Mouse (Mus musculus) cerebellum, adult 18-20 months (tissue): ENCODE measurements around the gene Mpv17l2.

Experiments
- DNase-seq, 2 experiments: peaks; one replicate each; pipeline ENCODE4 v3.0.0; 2021

Mpv17l2 gene

DNA sequence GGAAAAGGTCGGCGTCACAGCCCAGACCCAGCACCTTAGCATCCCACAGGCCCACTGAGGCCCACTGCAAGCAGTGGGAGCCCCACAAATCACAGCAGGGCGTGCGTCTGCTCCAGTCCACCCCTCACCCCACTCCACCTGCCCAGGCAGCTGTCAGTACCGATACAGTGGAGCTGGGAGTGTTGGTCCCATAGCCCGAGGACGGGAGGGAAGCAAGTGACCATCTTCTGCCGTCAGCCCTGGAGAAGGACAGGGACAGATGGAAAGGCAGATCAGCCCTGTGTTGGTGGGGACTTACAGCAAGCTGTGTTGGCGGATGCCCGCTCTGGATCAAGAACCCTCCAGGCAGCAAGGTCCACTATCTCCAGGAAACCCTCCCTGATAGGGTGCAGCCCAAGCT, 28.3 kb upstream of the Mpv17l2 start:
- DNase-seq, result no peak

DNA sequence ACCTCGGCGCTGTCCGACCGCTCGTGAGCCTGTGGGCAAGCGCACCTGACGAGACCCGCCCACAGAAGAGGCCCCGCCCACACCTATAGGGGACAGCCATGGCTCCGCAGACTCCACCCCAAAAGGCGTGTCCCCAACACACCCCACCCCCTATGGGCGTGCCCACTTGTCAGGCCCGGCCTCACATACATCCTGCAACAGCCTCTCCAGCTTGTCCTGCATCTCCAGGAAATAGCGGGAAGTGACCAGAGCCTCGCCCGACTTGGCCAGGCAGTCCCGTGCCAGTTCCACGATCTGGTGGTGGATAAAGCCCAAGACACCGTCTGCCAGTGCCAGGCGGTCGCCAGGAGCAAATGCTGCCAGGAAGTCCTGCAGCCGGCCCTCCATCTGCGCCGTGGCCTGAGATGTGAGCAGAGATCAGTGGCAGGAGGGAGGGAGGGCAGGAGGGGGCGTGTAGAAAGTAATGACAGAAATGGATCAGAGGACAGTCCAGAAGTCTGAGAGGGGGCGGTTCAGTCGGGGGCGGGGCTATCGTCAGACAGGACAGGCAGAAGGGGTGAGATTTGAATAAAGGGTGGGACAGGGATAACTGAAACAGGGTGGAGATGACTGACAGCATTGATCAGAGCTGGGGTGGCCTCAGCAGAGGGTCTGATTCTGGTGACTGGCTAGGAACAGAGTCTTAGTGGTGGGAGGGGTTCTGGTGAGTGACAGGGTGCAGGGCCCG, 27.4 kb upstream of the Mpv17l2 start:
- peak; percentile 88 to 91 for DNase-seq

DNA sequence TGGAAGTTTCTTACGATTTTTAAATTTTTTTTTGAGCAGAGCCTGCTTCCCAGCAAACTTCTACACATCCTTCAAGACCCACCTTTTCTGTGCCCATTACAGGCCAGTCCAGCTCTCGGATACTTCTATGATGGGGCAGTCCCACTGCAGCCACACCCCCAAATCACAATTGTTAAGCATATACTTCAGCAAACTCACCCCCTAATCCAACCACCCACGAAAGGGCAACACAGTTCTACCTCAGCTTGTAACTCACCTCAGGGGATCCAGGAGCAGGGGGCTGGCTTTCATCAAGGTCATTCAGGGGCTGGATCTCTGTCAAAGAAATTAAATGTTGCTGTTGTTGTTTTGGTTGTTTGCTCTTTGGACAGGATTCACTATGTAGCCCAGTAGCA, 26.3 kb upstream of the Mpv17l2 start:
- no peak for DNase-seq

DNA sequence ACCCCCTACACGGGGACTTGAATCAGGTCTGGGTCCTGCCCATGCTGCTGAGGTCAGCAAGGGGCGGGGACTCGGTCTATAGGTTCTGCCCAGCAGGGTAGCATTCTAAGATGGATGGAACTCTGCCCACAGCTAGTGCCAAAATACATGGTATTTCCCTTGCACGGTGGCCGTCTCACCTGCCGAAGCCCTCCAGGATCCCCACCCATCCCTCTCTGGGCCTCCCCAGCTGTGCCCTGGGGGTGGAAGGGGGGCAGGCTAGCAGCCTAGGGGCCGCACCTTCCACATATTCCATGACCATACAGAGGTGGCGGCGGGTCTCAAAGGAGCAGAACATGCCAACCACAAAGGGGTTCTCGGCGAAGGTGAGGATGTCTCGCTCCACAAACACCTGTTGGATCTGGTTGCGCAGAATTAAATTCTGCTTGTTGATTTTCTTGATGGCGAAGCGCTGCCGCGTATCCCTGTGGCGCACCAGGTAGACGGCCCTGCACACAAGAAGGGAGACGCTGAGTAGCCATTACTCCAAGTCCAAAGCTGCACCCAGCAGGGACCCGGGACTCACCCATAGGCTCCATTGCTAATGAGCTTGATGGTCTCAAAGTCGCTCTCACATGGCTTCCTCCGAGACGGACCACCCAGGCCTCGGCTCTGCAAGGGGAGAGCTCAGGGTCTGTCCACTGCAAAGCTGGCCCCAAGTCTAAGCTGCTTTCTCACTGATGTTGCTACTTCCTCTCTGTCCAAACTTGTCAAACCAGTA, 25.7 kb upstream of the Mpv17l2 start:
- DNase-seq, result no peak

DNA sequence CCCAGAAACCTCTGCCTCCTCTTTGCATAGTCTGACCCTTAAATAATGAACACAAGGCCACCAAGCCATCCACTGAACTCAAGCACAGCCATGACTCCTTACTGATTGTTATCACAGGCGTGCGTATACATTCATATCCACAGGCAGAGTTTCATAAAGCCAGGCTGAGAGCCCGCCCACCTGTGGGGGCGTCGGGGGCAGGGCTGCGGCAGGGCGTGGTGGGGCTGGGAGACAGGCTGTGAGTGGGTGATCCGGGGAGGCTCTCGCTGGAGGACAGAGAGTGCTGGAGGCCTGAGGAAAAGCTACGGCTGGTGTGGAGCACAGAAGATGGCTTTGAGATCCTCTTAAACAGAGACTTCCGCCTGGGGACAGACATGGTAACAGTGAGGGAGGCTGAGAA, 19.3 kb upstream of the Mpv17l2 start:
- DNase-seq, result no peak

DNA sequence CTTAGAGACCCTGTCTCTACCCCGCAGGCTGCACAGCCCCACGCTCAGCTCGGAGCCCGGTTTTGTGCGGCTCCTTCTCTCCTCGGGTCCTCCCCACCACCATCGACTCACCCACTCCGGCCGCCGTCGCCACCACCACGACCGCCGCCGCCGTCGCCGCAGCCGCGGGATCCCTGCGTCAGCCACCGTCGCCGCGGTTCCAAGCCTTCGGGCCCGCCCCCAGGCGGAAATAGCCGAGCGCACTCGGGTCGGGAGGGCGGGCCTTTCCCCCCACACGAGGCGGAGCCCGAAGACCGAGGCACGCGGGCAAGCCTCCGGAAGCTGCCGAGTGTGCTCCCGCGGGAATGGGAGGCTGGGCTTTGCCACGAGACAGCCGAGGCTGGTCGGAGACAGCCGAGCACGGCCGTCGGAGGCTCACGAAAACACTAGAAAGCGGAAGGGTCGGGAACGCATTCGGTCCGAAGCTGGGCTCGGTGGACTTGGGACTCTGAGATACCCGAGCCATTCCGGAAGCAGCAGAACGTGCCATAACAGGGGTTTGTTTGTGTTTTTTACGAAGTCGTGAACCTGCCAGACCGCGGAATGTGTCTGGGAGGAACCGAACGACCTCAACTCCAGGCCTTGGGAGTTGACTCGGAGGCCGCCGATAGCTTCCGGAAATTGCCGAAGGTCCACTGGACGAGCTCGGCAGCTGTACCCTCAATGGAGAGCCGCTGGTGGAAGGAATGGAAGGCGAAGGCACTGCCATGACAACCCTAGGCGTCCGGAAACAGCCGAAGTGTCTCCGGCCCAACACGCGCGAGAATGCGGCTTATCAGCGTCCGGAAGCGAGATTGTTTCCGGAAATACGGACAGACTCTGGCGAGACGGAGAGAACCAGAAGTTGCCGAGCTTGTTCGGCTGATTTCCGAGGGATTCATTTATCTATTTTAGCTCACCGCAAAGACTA, 16.0 kb upstream of the Mpv17l2 start, which contains the start of gene Pik3r2:
Gene Pik3r2 (minus strand): TSS at position 218 of the 949 bp plus-strand sequence.
- DNase-seq, result peak; percentile 94 to 100

DNA sequence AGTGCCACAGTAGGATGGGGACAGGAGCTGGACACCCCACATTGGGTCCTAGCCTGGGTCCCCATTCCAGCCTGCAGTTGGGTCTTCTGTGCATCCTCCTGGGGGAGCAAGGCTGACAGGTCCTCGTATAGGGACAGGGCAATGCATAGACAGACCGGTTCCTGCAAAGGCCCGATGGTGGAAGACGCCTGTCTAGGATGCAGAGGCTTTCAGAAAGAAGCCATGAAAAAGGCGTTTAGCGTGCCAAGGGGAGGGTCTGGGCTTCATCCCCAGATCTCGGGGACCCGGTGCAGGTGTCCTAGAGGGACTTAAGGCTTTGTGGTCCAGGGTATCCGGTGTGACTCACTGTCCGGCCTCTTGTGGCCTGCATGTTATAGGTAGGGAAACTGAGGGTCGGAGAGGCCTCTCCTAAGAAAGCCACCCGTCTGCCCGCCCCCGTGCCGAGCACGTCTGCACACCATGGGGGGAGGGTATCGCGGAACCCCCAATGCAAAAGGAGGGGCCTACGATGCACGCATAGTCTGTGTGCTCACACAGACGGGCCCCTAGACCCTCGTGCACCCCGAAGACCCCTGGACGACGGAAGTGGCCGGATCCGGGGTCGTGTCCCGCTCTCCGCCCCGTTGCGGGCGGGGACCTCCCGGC, 15.2 kb upstream of the Mpv17l2 start:
- DNase-seq, result no peak

DNA sequence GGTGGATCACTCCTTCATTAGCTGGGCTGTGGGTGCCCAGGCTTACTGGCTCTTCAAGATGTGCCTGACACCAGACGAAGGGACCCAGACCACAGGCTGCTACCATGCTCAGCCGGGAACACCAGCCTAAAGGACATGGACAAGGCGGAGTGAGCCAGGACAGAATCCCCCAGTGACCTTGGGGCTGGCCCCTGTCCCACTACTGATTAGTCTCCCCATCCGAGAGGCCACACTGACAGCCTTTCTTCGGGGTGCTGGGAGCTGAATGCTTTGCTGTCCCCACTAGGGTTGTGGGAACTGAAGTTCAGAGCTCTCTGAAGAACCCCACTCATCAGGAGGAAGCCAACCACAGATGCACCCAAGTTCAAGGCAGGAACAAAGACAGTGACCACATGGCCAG, 14.5 kb upstream of the Mpv17l2 start:
- no peak for DNase-seq

DNA sequence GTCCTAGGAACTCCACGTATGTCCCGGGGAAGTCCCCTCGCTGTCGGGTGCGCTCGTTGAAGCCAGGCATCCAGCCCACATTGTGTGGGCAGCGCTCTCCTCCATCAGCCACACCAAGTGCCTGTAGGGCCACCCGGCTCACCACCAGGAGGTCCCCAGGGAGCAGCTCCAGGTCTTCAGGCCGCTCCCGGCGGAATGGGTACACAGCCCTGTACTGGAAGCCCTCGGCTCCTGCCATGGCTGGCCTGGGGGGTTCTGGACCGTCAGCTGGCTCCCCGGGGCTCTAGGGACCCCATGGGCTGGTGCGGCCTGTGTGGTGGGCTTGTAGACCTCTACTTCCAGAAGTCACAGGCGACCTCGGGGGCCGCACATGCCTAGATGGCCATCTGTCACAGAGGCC, 14.0 kb upstream of the Mpv17l2 start:
- no peak for DNase-seq

DNA sequence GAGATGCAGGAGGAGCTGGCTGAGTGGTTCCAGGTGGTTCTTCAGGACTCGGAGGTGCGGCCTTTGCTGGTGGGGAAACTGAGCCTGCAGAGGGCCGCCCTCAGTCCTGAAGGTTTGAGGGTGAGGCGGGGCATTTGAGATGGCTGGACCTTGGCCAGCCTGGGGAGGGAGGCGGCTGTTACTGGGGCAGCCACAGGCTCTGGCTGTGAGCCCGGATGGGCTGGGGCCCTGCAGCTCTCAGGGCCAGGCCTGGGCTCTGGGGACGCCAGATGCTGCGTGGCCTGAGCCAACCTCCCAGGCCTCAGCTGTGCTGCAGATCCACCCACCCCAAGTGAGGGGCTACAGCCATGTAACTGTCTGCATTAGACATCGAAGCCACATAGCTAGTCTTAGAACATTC, 13.1 kb upstream of the Mpv17l2 start:
- DNase-seq, result peak; percentile 76 to 82

DNA sequence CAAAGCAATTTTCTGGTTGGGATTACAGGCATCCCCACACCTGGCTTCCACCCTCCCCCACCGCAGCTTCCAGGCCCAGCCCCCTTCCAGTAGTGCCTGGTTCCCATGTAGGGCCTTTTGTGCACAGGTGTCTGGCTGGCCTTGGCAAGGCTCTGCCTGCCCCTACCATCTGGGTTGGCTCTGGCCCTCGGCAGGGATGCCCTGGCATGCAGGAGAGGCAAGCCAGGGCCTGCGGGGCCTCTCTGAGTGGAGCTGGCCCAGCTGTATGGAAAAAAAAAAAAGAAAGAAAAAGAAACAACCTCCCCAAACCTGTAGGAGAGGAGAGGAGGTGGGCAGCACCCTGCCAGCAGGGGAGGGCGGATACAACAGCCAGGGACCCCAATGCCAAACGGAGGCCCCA, 12.7 kb upstream of the Mpv17l2 start:
- peak; percentile 77 to 82 for DNase-seq

DNA sequence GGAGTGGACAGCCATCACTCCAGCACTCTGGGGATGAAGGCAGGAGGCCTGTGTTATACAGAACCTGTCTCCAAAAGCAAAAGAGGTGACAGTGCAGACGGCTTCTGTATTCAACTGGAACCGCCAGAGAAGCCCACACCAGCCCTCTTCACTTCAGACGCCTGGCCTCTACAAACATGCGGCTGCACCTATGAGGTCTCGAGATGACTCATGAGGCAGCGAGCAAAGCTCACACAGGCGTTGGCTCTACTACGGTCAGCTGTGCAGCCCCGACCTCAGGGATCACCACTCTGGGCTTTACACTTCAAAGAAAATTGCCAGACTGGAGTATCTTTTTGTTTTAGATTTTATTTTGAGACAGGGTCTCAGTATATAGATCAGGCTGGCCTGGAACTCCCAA, 12.1 kb upstream of the Mpv17l2 start:
- no peak for DNase-seq

DNA sequence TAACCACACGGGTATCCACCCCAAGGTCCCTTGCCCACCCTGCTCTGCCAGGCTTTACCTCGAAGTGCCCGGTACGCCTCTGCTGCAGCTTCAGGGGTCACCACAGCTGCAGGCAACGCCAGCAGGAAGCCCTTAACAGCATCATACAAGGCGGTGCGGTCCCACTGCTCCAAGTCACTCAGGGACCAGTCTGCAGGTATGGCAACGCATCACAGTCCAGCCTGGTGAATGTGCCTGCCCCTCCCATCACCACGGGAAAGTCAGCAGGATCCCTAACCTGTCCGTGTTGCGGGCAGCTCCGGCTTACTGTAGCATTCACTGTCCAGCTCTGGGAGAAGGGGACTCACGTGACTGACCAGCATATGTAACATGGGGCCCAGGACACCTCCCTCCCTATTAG, 11.3 kb upstream of the Mpv17l2 start:
- no peak for DNase-seq

DNA sequence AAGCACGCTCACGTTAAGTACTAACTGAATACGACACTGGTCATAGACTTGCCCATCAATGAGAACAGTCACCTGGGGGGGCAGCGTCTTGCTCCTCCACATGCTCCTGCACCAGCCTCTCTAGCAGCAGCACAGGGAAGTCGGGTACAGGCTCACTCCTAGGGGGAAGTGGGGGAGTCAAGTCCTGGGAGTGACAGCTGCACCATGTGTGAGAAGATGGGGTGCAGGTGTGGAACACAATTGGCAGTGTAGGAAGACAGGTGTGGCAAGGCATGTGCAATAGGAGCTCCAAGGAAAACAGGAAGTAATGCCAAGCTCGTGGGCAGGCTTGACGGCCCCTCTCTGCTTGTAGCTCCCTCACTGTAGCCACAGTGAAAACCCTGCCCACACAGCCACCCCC, 10.5 kb upstream of the Mpv17l2 start:
- DNase-seq, result no peak

DNA sequence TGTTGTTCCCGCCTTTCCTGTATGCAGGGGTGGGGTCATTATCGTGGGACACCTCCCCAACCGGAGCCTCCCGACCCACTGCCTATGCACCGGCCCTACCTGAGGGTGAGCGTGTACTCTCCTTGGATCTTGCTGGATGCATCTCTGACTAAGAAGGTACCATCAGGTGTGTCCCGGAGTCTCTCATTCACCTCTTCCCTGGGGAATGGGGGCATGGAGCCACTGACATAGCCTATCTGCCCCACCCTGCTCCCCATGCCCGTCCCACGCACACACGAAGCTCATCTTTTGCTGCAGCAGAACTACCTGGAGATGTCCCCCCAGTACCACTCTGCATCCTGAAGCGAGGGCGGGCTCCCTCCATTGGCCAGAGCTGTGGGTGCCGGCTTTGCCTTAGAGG, 10.0 kb upstream of the Mpv17l2 start:
- no peak for DNase-seq

DNA sequence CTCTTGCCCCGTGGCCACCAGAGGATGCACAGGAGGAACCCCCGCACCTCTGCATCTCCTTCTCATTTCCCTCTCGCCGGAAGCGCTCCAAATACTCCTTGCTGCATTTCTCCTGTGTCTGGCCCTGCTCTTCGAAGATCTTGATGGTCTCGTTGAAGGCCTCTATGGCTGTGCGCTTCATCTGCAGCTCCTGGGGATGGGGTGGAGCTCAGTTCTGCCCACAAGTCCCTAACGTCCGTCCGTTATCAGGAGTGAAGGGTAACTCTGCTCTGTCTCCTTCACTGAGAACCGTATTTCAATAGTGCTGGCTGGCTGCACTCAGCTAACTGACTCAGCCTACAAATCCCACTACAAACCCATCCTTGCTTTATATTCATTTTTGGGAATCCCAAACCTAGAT, 9.1 kb upstream of the Mpv17l2 start:
- no peak for DNase-seq

DNA sequence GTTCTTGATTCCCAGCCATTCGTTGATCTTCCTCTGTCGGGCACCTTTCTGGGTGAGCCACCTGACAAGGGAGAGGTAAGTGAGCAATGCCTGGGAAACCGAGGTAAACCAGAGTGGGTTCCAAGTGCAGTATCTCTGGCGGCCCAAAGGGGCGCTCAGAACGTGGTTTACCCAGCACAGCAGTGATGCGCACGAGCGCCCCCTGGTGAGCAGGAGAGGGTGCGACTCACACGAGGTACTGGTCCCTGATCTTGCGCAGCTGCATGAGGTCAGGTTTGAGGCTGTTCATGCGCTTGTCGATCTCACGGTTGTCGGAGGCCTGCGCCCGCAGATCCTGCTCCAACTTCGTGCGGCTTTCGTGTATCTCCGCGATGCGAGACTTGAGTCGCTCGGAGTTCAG, 8.6 kb upstream of the Mpv17l2 start:
- peak; percentile 96 to 97 for DNase-seq

DNA sequence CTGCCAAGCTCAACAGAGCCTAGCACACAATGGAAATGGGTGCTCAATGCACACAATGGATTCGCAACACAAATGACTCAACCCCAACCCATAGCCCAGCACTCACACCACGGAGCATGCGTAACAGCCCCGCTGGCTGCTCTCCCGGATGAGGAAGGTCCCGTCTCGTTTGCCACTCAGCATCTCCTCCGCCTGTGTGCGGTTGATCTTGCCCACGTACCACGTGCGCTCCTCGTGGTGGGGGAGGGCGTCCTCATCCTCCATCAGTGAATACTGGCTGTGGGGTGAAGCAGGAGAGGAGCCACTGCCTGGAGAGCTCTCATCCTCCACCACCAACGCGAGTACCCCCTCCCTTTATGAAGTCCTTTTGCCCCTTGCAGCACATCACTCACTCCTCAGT, 8.2 kb upstream of the Mpv17l2 start:
- DNase-seq, result peak in 1 of 2 experiments; percentile 32

DNA sequence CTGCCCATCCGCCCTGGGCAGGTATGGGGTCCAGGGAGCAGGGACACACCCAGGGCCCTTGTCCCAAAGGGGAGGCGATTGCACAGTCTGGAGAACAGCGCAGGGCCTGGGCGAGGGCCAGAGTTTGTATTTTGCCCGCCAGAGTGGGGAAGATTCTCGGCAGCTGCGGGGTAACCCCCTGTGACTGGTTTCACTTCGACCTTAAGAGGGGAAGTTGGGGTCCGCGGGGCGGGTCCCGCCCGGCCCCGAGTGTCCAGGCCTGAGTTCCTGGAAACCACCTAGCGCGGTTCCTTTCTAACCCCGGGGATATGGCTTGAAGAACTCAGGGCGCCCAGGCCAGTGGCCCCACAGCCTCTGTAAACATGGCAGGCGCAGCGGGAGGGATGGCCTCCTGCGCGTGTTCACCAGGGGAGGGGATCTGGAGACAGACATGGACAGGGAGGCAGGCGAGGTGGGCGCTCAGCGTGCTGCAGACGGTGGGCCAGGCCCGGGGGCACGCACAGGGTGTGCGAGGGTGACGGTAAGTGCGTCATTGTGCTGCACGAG, 7.6 kb upstream of the Mpv17l2 start:
- peak; percentile 20 to 32 for DNase-seq

DNA sequence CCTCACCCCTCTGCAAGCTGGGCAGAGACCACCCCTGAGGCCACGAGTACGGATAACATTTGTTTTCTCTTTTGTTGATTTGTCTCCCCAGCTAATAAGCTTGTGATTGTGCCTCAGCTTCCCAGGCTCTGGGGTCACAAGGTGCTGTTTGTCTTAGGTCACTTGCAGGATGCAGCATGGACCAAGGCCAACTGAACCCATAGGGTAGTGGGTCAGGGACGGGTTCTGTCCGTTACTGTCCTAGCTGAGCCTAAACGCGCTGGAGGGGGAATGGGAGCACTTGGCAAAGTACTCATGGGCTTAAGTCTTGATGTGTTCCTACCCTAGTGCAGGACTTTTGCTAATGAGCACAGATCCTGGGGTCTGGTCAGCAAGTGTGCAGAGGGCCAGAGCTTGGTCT, 6.8 kb upstream of the Mpv17l2 start:
- DNase-seq, result peak in 1 of 2 experiments; percentile 13

DNA sequence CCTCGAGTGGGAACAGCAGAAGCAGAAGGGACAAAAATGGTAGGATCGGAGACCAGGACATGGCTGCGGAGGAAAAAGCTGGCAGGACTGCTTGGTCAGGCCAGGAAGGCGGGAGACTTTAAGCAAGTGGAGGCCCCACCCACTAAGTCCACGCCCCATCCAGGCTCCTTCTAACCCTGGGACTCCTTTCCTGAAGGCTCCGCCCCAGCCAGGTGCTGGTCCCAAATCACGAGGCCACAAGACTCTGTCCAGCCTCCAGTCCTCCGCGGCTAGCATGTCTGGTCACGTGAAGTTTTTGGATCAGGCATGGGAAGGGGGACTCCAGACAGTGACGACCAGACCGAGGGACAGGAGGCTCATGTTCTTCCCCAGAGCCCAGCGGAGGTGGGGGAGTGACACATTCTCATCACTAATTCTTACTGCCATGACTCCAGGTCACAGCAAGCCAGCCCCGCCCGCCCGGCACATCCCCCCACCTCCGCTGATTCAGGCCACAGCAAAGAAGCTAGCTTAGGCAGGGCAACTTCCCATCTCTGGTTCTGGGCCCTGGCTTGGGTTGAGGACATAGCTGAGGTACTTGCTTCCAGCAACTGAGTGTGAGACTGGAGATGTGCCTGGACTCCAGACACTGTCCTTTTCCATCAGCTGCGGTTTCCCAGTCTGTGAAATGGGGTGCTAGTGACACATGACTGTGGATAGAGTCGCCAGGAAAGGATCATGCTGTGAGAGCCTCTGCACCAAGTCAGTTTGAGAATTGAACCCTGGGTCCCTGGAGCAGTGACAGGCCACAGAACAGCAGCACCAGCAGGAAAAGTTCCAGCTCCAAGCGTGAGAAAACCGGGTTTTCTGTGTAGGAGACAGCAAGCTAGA, 6.1 kb upstream of the Mpv17l2 start:
- peak; percentile 64 to 72 for DNase-seq
